Mouse (Mus musculus) CH12F3 (cell line): ENCODE measurements around the gene Ptges2.

ENCODE experiments used
- in situ Hi-C: fragments of 300-500 bp; cut with MboI; formaldehyde crosslinking; loops from 2 replicates; pipeline ENCODE4 v1.14.3; 2020; ENCODE audit warnings: low sequenced_read_pairs

Gene Ptges2

GRCm38 (mm10) chr2:32374191-32374590, 21.5 kb upstream of the Ptges2 start:
- in situ Hi-C loops = no loop called here

GRCm38 (mm10) chr2:32375317-32375940, 20.3 kb upstream of the Ptges2 start:
- in situ Hi-C loops = no loop called here

- in situ Hi-C loops = no loop called here
These were observed 18.7 kb upstream of the Ptges2 start for GRCm38 (mm10) chr2:32376963-32377362.

- in situ Hi-C loops = no loop called here
These were observed 15.6 kb upstream of the Ptges2 start for GRCm38 (mm10) chr2:32380001-32380500.

- in situ Hi-C loops = no loop called here
These were observed 14.4 kb upstream of the Ptges2 start for GRCm38 (mm10) chr2:32381141-32381774.

- in situ Hi-C loops = no loop called here
These were observed 13.9 kb upstream of the Ptges2 start, which contains the start of gene 1110008P14Rik for GRCm38 (mm10) chr2:32381775-32382223. 1110008P14Rik (minus strand) TSS chr2:32381938.

- in situ Hi-C loops = no loop called here
These were observed 13.0 kb upstream of the Ptges2 start for GRCm38 (mm10) chr2:32382689-32383088.

GRCm38 (mm10) chr2:32387706-32388490, 7.8 kb upstream of the Ptges2 start, which contains the start of gene Lcn2:
Lcn2 (minus strand) TSS chr2:32388252.
- in situ Hi-C loops = no loop called here

GRCm38 (mm10) chr2:32389157-32389556, 6.5 kb upstream of the Ptges2 start:
- in situ Hi-C loops = no loop called here

GRCm38 (mm10) chr2:32390871-32391270, 4.8 kb upstream of the Ptges2 start:
- in situ Hi-C loops = loop anchor here (10.0 kb wide), 1 partner anchor 174 kb away; no protein-coding TSS in a partner anchor

GRCm38 (mm10) chr2:32392063-32392462, 3.6 kb upstream of the Ptges2 start:
- in situ Hi-C loops = loop anchor here (10.0 kb wide), 1 partner anchor 173 kb away; no protein-coding TSS in a partner anchor

- in situ Hi-C loops = loop anchor here (10.0 kb wide), 1 partner anchor 170 kb away; no protein-coding TSS in a partner anchor
These were observed 723 bp upstream of the Ptges2 start for GRCm38 (mm10) chr2:32394973-32395372.

GRCm38 (mm10) chr2:32395946-32396621, 388 bp downstream of the Ptges2 start:
- in situ Hi-C loops = loop anchor here (10.0 kb wide), 1 partner anchor 169 kb away; no protein-coding TSS in a partner anchor

- in situ Hi-C loops = loop anchor here (10.0 kb wide), 1 partner anchor 168 kb away; no protein-coding TSS in a partner anchor
These were observed 999 bp downstream of the Ptges2 start for GRCm38 (mm10) chr2:32396695-32397094.

GRCm38 (mm10) chr2:32404663-32405062, 9.0 kb downstream of the Ptges2 start:
- in situ Hi-C loops = loop anchor here (5.0 kb wide), 1 partner anchor 83 kb away; no protein-coding TSS in a partner anchor

- in situ Hi-C loops = no loop called here
These were observed 11.6 kb downstream of the Ptges2 start for GRCm38 (mm10) chr2:32407144-32407824.

GRCm38 (mm10) chr2:32408429-32409424, 13.0 kb downstream of the Ptges2 start:
- in situ Hi-C loops = no loop called here

- in situ Hi-C loops = no loop called here
These were observed 15.7 kb downstream of the Ptges2 start for GRCm38 (mm10) chr2:32411407-32411806.
